Mouse (Mus musculus) right cerebral cortex, postnatal 25 days (tissue): ENCODE measurements at regions not wholly inside any gene's neighbourhood (a gene's known extent, or its start where the extent isn't known, plus 50 kb on each side); places are given as distances from the start of the nearest gene placed in this dataset.

Experiments used
- DNase-seq: peaks from one replicate; pipeline ENCODE4 v3.0.0; 2022

GRCm38 (mm10) chr8:42107582-42107981 lies 690.7 kb upstream of the Frg1 start:
- no peak for DNase-seq

GRCm38 (mm10) chr8:42069314-42069713 lies 652.4 kb upstream of the Frg1 start:
- no peak for DNase-seq

DNA sequence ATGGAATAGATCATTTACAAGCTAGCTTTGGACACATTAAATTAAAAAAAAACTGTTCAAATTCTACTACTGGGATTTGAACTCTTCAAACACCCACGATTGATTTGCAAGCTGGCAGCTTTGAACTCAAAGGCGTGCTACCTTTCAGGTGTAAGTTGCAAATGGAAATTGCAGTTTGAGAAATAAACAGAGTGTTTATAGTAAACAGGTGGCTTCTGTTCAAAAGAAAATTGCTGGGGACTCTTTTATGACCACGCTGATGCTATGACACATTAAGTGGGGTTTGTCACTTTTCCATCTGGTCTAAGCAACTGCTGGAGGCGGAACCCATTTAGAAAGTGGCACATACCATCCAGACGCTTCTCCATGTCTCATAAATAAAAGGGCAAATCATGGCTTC lies 626.7 kb upstream of the Frg1 start:
- DNase-seq: no peak

- no peak for DNase-seq
Measured at GRCm38 (mm10) chr8:42039245-42039644, 622.4 kb upstream of the Frg1 start.

DNA sequence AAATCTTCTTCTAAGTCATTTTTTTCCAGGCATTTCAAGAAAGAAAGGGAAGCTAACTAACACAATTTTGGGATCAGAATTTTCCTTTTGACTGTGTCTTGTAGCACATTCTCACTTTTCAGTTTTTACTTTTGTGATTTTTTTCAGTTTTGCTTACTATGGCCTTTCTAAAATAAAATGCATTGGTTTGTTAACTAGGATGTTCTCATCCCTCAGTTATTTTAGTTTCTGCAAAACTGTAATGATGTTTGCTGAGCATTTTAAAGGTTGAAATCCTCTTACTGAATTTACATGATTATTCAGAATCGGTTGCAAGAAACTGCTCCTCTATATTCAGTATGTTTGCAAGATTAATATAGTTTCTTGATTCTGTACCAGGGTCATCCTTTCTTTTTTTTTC lies 610.1 kb upstream of the Frg1 start:
- DNase-seq: no peak

DNA sequence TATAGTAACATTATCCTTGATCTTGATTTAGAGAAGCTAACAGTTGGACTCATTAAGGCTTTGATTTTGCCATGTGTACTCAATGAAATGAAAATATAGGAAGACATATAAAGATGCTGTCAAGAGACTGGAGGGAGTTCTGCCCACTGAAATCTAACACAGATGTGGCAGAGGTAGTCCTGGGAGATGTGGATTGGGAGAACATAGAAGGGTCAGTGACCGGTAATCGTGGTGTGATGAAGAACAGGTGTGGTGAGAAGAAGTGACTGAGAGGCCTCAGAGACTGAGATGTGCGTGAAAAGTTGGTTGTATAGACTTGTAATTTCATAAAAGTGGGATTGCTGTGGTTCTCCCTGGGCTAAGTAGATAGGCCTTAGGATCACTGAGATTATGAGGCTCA lies 600.9 kb upstream of the Frg1 start:
- DNase-seq: no peak

DNA sequence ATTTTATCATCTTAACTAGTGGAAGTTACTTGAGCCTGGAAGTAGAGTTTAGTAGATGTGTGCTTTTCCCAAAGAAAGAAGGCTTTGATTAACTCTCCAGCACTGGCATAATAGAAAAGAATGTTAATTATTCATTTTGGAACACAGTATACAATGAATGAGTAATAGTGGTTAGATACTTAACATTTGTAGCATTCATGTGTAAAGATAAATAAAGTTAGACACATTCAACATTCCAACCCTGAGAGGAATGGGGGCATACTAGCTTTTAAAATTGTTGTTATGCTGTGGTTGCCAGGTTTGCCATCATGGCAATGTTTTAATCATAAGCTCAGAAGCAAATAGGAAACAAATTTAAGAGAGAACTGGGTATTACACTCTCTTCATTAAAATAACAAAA lies 586.3 kb upstream of the Frg1 start:
- no peak for DNase-seq

DNA sequence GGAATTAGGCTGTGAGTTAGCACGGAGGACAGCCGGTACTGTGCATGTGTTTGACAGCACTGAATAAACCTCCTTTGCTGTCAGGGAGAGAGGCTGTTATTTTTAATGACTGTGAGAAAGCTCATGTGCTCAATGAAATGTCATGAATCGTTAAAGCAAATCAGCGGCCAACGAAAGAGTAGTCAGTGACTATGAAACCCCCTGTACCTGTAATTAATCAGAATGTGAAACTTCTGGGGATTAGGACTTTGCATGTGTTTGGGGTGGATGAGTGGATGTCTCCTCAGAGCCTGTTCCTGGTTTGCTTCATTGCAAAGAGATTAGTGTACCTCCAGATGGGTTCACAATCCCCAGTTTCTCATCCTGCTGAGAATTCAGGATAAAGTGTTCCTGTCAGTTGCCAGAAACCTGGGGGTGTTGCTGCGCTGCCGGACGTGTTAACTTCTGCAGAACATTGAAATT lies 572.2 kb upstream of the Frg1 start:
- peak; percentile 13 for DNase-seq

DNA sequence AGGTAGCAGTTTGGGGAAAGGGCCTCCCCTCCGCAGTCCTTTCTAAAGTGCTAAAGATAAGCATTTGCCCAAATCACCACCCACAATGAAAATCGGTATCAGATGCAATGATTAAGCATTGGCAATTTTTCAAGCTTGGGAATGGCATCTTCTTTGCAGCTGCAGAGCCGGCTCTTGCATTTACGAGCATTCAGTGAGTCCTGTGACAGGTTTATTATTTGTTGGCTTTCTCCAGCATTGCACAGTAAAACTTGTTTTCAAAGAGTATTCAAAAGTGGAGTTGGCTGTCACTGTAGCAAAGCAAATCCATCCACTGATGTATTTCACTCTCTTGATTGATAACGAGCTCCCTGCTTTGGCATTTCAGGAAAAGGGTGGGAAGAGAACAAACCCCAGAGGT lies 571.3 kb upstream of the Frg1 start:
- DNase-seq: no peak

- DNase-seq: no peak
Measured at GRCm38 (mm10) chr8:41987417-41987816, 570.5 kb upstream of the Frg1 start.

GRCm38 (mm10) chr8:41972416-41972815 lies 555.5 kb upstream of the Frg1 start:
- DNase-seq: no peak

DNA sequence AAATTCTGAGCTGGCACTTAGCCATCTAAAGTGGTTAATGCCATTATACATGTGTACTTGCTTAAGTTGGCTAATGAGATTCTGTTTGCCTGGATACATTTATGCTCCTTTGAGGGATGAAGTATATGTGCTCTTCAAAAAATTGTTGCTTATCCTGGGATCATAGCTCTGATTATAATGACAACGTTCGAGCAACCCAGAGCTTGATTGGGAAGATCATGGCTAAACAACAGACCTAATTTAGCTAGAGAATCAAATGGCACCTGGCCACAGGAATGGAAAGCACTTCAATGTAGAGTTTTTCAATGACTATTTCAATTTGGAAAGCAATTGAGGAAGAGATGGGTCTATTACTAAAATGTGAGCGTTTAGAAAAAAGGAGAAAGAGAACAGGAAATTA lies 553.7 kb upstream of the Frg1 start:
- DNase-seq: no peak

DNA sequence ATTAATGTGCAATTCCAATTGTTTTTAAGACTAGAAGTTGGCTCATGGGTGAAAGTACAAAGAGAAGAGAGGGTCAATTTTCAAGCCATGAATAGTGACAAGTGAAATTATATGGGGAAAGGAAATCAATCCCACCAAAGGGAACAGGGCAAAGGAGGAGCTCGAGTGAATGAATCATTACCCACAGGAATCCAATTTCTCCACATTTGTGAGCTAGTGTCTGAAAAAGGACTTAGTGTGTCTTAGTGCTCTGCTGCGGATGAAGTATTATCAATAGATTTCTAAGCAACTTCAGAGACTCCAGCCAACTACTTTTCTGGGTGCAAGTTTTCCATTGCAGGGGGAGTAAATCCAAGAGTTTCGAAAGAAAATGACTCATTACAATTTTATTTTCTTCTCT lies 552.5 kb upstream of the Frg1 start:
- DNase-seq: no peak

DNA sequence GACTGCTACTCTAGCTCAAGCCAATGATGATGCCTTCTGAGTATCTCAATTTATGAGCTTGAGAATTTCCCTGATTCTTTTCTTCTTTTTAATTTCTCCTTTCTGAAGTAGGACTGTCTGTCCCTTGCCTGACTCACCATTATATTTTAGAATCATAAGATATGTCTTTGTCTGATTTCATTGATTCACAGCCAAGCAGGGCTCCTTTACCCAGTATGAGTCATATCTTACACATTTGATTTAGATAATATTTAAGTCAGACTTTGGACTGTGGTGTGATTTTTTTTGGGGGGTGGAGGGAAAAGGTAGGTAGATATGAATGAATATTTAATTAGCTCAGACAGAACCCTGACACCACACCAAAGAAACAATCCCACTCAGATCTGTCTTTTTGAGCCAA lies 547.2 kb upstream of the Frg1 start:
- DNase-seq: no peak

- no peak for DNase-seq
Measured at GRCm38 (mm10) chr8:41956878-41957277, 540.0 kb upstream of the Frg1 start.

- DNase-seq: no peak
Measured at GRCm38 (mm10) chr8:41950736-41951135, 533.9 kb upstream of the Frg1 start.

DNA sequence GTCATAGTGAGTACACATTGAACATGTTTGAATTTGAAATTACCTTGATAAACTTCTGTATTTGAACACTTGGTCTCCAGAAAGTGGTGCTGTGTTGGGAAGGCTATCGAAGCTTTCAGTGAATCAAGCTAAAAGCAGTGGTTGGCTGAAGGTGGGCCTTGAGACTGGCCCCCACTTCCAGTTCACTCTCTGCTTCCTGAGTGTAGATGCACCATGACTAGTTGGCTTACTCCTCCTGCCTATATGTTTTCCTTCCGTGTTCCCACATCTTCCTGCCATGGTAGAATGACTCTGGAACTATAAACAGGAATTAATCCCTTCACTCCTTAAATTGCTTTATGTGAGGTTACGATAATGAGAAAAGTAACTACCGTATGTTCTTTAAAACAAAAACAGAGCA lies 522.4 kb upstream of the Frg1 start:
- DNase-seq: no peak

DNA sequence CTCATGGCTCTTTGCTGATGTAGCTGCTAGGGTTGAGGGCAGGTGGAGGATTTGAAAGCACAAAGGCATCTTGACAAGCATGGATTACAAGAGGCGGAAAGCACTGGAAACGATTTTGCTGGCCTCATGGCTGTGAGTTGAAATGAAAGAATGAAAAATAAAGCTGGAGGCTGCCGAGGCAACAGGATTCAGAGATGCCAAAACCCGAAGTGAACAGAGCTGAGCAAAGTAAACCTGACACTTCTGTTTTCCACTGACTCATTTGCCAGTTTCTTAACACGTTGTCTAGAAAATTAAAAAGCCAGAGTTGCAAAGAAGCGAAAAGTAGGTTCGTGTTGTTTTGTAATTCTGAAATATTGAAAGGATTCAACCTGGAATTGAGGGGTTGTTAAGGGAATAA lies 504.2 kb upstream of the Frg1 start:
- peak; percentile 7 for DNase-seq

GRCm38 (mm10) chr8:41920536-41920935 lies 503.7 kb upstream of the Frg1 start:
- DNase-seq: peak; percentile 8

GRCm38 (mm10) chr8:41878029-41878748 lies 461.3 kb upstream of the Frg1 start:
- no peak for DNase-seq

GRCm38 (mm10) chr8:41869681-41870356 lies 452.9 kb upstream of the Frg1 start:
- no peak for DNase-seq

- DNase-seq: no peak
Measured at GRCm38 (mm10) chr8:41860918-41861317, 444.0 kb upstream of the Frg1 start.

DNA sequence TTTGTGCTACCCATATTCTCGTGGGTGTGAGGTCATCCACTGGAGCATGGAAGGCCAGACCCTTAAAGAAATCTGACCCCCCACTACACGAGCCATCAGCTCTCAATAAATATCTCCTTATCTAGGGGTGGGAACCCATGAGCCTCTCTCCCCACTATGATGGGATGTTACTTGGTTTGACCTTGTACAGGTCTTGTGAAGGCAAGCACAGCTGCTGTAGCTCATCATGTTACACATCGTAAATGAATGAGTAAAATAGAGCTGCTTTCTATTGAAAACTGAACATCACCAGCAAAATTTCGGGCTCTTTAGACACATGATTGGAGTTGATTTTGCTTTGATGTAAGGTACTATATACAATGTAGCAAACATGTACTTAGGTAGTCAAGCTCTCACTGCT lies 414.8 kb upstream of the Frg1 start:
- DNase-seq: no peak

GRCm38 (mm10) chr8:41830407-41830806 lies 413.5 kb upstream of the Frg1 start:
- DNase-seq: no peak

DNA sequence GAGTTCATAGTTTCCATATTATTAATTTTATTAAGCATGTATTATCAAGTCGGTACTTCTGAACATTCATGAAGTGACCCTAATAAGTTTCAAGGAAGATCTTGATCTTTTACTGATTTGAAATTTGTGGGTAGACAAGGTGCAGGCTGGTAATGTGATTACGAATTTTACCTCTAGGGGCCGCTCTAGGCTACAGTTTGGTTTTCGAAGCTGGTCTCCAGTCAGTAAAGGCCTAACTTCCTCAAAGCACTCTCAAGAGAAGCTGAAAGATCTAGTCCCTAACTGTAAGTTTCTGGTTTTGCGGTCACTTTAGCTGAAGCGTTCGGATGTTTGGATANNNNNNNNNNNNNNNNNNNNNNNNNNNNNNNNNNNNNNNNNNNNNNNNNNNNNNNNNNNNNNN lies 408.1 kb upstream of the Frg1 start:
- peak; percentile 49 for DNase-seq
